Mouse (Mus musculus): Measurements from ENCODE around the gene Antxr2. TPM values are rescaled to one million over a fixed set of nuclear protein-coding genes. Genes with fewer than 3 reads are reported as not detected.

The Antxr2 gene
- 4.4 and 7.2 TPM in 2 replicates for polyA plus RNA-seq (2012; rRNA removed)

DNA sequence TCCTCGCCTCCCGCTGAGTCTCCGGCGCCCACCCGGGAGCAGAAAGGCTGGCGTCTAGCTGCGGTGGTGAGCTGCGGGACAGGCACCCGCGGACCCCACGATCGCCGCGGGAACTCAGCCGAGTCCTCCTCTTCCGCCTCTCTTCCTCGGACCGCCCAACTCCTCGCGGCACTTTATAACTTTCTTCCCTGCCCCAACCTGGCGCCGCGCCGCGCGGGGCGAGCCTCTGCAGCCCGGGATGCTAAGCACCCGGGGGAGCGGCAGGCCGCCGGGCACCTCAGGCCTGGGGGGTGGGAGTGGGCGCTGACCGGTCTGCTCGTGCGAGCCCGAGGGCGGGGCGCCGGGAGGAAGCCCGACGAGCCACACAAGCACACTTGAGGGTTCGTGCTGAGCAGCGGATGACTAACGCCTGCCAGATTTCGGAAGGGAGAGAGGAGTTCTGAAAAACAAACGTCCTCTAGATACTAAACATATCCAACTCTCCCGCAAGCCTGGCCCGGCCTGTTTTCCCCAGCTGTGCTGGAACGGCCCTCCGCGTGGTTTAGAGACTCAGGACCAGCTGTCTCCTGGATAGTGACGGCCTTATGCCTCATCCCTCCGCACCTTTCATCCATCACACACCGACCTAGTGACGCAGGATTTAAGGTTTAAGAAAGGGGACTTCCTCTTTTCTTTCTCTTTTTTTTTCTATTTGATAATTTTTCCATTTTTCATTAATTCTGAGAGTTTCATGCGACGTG is at the start of gene Antxr2:
TSS of gene Antxr2 (minus strand) at position 142 of the 740 bp plus-strand sequence.

Other genes with a start within 250 kb of the Antxr2 start
- gene Prdm8, start 136.2 kb upstream of the Antxr2 start, polyA plus RNA-seq (2012; rRNA removed) = 4.7 and 5.2 TPM in 2 replicates
- 0.06 and 1.6 TPM in 2 replicates for gene Fgf5, start 223.1 kb upstream of the Antxr2 start, polyA plus RNA-seq (2012; rRNA removed)